Mouse (Mus musculus) macrophage (primary cell): ENCODE data around the gene Gm44965. TPM values are rescaled to one million over a fixed set of nuclear protein-coding genes. Genes with fewer than 3 reads are reported as not detected.

Source experiments
- H3K27ac ChIP-seq: fragments of 350-480 bp; formaldehyde crosslinking; 2 replicates; pipeline ENCODE4 v1.9.0; 2021
- H3K36me3 ChIP-seq: fragments of 350-480 bp; formaldehyde crosslinking; 2 replicates; pipeline ENCODE4 v1.9.0; 2021; ENCODE audit errors: inconsistent target
- H3K4me3 ChIP-seq: fragments of 350-480 bp; formaldehyde crosslinking; 2 replicates; pipeline ENCODE4 v1.9.0; 2021; ENCODE audit errors: inconsistent target
- H3K79me2 ChIP-seq: fragments of 350-480 bp; formaldehyde crosslinking; 2 replicates; pipeline ENCODE4 v1.9.0; 2021; ENCODE audit errors: inconsistent target
- WGBS: methylation state at CpG from one replicate; pipeline ENCODE4 v1.1.7; 2026; ENCODE audit warnings: inconsistent platforms; ENCODE audit not compliant: missing documents; 5-methylcytosine and 5-hydroxymethylcytosine counted together
- polyA plus RNA-seq: library from polyadenylated mRNA; stranded (reverse); fragments of 250-400 nt; gene quantifications from 3 replicates; pipeline ENCODE4 v1.2.4, GENCODE M21; 2018; ENCODE audit warnings: inconsistent platforms

Gm44965 gene
- polyA plus RNA-seq, 1 experiment from 2014 or later: not detected

DNA sequence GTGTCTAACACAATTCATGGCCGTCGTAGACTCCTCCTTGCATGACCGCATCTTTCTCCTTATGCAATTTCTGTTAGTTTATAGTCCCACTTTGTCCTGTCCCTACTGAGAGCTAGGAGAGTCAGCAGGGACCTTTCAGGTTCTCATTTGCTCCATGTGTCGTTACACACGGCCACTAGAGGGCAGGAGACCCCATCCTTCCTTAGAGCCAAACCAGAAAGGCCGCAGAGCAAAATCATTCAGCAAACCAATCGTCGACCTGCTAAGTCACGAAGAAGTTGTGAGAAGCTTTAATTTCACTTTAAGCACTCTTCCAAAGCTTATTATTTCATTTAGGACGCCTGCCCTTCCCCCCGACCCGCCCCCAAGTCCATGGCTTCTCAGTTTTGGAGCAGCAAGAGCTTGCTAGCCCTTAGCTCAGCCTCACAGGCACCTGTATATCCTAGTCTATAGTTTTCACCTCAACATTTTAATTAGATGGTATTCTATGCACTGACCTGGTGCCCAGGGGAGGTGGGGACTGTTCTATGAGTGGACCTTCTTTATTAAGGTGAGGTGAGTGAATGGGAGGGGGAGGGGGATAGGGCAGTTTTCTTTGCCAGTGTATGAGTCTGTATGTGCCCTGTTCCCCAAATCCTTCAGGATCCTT, 52.0 kb downstream of the Gm44965 start:
- Histone ChIP-seq H3K27ac (no peak overlapping the region), H3K4me3 (no peak overlapping the region), H3K79me2 (no peaks in the 10 kb centered on the region), H3K36me3 (no peaks in the 10 kb centered on the region)
- WGBS: 6% methylated on average over 12 of the region's 12 CpGs

DNA sequence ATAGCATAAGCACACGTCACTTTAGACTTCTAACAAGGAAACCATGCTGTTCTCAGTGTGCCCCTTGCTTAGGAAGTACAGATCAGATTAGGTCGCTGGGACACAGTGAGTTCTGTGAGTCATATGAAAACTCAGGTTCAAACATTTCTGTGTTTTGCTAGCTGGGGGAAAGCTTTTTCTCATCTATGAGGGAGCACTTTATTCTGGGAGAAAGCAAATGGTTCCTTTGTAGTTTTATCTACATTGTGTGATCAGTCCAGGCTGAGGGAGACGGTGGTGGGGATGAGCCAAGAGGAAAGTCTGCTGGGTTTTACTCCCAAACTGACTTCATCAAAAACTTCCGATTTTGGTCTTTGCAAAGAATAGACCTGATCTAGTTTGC, 52.6 kb downstream of the Gm44965 start:
- H3K27ac ChIP-seq: no peak overlapping the region
- 91% methylated on average over 4 of the region's 4 CpGs for WGBS
- no peak overlapping the region for H3K4me3 ChIP-seq
- H3K79me2 ChIP-seq: no peaks in the 10 kb centered on the region
- H3K36me3 ChIP-seq: no peaks in the 10 kb centered on the region

DNA sequence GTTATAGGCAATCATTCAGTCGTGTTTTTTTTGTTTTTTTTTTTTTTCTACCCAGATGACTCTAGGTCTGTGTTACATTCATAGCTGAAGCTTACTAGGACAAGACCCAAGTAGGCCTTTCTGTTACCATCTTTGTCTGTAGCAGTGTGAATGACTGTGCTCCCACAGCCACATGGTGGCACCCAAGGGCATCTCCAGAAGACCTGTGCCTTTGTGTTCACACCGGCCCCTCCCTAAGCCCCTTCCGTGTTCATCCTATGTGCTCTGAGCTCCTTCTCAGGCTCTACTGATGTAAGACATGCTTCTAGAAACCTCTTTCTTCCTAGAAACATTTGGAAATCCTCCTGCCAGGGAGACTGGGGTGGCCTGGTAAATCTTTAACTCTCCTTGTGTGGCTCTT, 53.3 kb downstream of the Gm44965 start, which contains the start of gene Gimap8:
TSS of gene Gimap8 (plus strand) at position 240 of the 400 bp plus-strand sequence.
- no peaks in the 10 kb centered on the region for H3K36me3 ChIP-seq
- no peaks in the 10 kb centered on the region for H3K79me2 ChIP-seq
- H3K4me3 ChIP-seq: no peak within 1 kb of the TSS
- WGBS: 14% methylated on average over 3 of the region's 3 CpGs
- no peak within 1 kb of the TSS for H3K27ac ChIP-seq

DNA sequence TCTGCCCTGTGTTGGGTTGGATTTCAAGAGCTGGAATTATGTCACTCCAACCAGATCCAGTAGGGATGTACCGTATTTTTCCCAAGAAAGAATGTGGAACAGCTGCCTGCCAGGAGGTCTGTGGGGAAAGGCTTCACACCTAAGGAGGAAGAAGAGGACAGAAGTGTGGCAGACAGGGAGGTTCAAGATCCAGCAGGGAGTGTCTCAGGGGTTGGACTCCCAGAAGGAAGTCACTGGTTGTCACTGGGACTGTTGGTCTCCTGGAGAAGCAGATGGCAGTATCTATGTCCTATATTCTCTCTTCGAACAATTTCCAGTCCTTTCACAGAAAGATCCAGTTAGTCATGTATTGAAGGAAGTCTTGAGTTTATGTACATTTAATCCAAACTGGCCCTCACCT, 53.9 kb downstream of the Gm44965 start:
- H3K79me2 ChIP-seq: no peaks in the 10 kb centered on the region
- H3K4me3 ChIP-seq: no peak overlapping the region
- no peaks in the 10 kb centered on the region for H3K36me3 ChIP-seq
- 56% methylated on average over 2 of the region's 2 CpGs for WGBS
- no peak overlapping the region for H3K27ac ChIP-seq

DNA sequence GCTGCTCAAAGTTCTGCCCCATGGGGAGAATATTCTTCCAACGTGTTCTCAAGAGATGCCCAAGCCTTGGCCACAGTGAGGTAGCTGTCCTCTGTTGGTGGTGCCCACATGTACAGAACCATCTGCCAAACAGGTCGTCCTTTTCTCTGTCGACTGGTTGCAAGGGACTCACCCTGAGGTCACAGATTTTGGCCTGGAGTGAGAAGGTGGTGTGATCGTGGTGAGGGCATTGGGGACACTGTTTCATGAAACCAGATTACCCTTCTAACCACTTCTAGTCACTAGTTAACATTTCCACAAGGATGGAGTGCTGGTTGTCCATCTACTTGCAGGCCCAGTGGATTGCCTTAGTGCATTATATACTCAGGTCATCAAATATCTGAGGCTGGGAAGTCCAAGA, 55.0 kb downstream of the Gm44965 start:
- Histone ChIP-seq H3K27ac (no peak overlapping the region), H3K79me2 (no peaks in the 10 kb centered on the region), H3K36me3 (no peaks in the 10 kb centered on the region), H3K4me3 (no peak overlapping the region)
- WGBS: 94% methylated on average over 3 of the region's 4 CpGs

DNA sequence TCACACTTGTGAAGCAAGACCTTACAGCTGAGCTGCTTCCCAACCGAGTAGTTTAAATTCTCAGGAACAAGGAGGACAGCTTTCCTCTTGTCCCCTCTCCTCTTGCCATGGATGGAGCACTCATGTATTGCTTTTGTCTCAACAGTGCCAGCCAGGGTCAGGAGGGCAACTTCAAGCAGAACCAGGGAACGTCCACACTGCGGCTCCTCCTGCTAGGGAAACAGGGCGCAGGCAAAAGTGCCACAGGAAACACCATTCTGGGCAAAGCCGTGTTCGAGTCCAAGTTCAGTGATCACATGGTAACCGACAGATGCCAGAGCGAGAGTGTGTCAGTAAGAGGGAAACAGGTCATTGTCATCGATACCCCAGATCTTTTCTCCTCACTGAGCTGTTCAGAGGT, 56.3 kb downstream of the Gm44965 start:
- Histone ChIP-seq H3K27ac (no peak overlapping the region), H3K4me3 (no peak overlapping the region), H3K36me3 (no peaks in the 10 kb centered on the region), H3K79me2 (no peaks in the 10 kb centered on the region)
- WGBS: 91% methylated on average over 7 of the region's 9 CpGs

DNA sequence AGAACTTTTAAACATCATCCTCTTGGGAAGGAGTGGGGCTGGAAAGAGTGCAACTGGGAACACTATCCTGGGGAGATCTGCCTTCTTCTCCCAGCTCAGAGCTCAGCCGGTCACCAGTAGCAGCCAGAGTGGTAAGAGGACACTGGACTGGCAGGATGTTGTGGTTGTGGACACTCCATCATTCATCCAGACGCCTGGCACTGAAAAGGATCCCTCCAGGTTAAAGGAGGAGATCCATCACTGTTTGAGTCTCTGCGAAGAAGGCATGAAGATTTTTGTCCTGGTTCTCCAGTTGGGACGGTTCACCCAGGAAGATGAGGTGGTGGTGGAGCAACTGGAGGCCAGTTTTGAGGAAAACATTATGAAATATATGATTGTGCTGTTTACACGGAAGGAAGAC, 65.0 kb downstream of the Gm44965 start:
- Histone ChIP-seq H3K4me3 (no peak overlapping the region), H3K27ac (no peak overlapping the region), H3K36me3 (no peaks in the 10 kb centered on the region), H3K79me2 (no peaks in the 10 kb centered on the region)
- WGBS: 80% methylated on average over 5 of the region's 5 CpGs

DNA sequence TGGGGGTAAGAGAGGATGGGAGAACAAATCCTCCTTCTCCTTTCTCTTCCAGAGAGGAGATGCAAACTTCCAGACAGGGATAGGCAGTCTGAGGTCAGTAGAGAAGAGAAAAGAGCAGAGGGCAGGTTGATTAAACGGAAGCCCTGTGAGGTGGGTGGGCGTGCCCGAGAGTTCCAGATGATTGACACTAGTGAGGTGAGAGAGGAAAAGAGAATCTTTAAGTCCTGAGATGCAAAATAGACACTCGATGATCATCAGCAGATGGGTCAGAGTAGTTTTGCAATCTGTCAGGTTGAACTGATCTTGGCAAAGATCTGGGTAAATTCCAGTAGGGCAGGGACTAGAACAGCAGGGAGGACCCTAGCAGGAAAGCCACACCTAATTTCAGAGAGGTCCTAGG, 71.0 kb downstream of the Gm44965 start:
- Histone ChIP-seq H3K79me2 (no peaks in the 10 kb centered on the region), H3K27ac (no peak overlapping the region), H3K36me3 (no peaks in the 10 kb centered on the region), H3K4me3 (no peak overlapping the region)
- 77% methylated on average over 4 of the region's 4 CpGs for WGBS

DNA sequence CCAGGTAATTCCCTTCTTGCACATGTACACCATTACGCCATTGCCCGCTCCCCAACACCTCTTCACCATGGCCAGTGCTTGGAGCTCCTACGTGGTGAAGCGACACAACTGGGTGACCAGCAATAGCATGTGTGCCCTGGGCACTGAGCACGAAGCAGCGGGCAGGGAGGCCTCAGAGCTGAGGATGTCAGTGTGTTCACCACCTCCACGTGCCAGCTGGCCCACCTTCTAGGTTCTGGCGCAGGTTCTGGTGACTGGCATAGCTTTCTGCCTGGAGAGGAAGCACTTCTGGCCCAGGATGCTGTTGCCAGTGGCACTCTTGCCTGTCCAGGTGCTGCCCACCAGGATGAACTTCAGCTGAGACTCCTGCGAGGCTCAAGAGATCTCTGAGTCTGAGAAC, 71.7 kb downstream of the Gm44965 start:
- H3K79me2 ChIP-seq: no peaks in the 10 kb centered on the region
- H3K4me3 ChIP-seq: no peak overlapping the region
- no peak overlapping the region for H3K27ac ChIP-seq
- WGBS: 98% methylated on average over 9 of the region's 9 CpGs
- no peaks in the 10 kb centered on the region for H3K36me3 ChIP-seq

DNA sequence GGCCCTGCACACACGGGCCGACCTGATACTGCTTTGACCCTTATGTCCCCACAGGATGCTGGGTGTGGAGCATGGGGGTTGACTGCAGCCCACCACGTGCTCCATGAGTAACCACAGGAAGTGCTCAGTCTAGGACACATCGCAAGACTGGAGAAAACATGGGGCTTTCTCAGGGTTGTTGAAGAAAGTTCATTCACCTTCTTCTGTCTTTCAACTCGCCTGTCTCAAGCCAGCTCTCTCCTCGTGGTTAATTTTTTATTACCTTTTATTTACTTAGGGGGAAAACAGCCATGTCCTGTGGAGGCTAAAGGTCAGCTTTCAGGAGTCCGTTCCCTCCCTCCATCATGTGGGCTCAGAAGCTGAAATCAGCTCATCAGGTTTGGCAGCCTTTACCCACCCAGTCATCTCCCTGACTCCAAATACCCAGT, 72.4 kb downstream of the Gm44965 start:
- Histone ChIP-seq H3K79me2 (no peaks in the 10 kb centered on the region), H3K4me3 (no peak overlapping the region), H3K27ac (no peak overlapping the region), H3K36me3 (no peaks in the 10 kb centered on the region)
- WGBS: 29% methylated on average over 7 of the region's 7 CpGs

DNA sequence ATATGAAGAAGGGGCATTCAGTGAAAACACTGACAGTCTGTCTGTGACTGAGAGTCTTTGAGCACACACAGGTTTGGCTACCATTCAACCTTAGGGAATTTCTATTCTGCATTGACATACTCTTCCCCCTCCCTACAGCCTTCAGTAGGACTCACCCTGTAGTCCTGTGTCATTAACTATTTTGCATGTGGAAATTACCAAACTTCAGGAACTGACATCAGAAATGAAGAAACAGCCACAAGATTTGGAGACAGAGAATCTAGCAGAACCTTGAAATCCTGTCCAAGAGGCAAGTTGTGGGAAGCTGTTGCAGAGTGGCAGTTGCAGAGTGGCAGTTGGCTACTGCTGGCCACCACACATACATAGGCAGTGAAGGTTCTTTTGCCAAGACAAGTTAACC, 74.3 kb downstream of the Gm44965 start:
- H3K4me3 ChIP-seq: no peak overlapping the region
- no peak overlapping the region for H3K27ac ChIP-seq
- no peaks in the 10 kb centered on the region for H3K79me2 ChIP-seq
- H3K36me3 ChIP-seq: no peaks in the 10 kb centered on the region

Other genes starting within 250 kb of the Gm44965 start
- gene Krba1, start 198.4 kb upstream of the Gm44965 start, polyA plus RNA-seq: 0.22 to 0.59 TPM (median 0.28 TPM) in 3 replicates
- gene Zfp467, start 148.1 kb upstream of the Gm44965 start, polyA plus RNA-seq: 13.5 to 23.8 TPM (median 17.5 TPM) in 3 replicates
- not detected in 3 replicates for gene Sspo, start 145.7 kb upstream of the Gm44965 start, polyA plus RNA-seq
- gene Atp6v0e2, start 56.3 kb upstream of the Gm44965 start, polyA plus RNA-seq: 0.20 TPM in 1 of 3 replicates, not detected in the others
- gene Lrrc61, start 39.1 kb upstream of the Gm44965 start, polyA plus RNA-seq: 15.1 to 31.1 TPM (median 17.8 TPM) in 3 replicates
- not detected in 3 replicates for gene Rarres2, start 21.2 kb upstream of the Gm44965 start, polyA plus RNA-seq
- not detected in 3 replicates for gene Gm45021, start 4.3 kb upstream of the Gm44965 start, polyA plus RNA-seq
- 5.1 to 7.5 TPM (median 7.1 TPM) in 3 replicates for gene Repin1, start 58 bp upstream of the Gm44965 start, polyA plus RNA-seq
- gene Zfp775, start 8.1 kb downstream of the Gm44965 start, polyA plus RNA-seq: 1.2 to 1.9 TPM (median 1.3 TPM) in 3 replicates
- 0.04 TPM in 1 of 3 replicates, not detected in the others for gene AI854703, start 32.8 kb downstream of the Gm44965 start, polyA plus RNA-seq
- gene Gimap8, start 53.3 kb downstream of the Gm44965 start, polyA plus RNA-seq: 0.19 TPM in 1 of 3 replicates, not detected in the others
- gene Gimap9, start 82.2 kb downstream of the Gm44965 start, polyA plus RNA-seq: 0.13 to 0.43 TPM in 2 of 3 replicates, not detected in the other
- 0.22 to 1.1 TPM (median 0.44 TPM) in 3 replicates for gene Gimap4, start 90.6 kb downstream of the Gm44965 start, polyA plus RNA-seq
- 0.79 to 2.1 TPM in 2 of 3 replicates, not detected in the other for gene Gimap6, start 114.3 kb downstream of the Gm44965 start, polyA plus RNA-seq
- not detected in 3 replicates for gene Gm28053, start 124.7 kb downstream of the Gm44965 start, polyA plus RNA-seq
- gene Gimap7, start 124.7 kb downstream of the Gm44965 start, polyA plus RNA-seq: 0.37 TPM in 1 of 3 replicates, not detected in the others
- not detected in 3 replicates for gene Gimap1, start 145.1 kb downstream of the Gm44965 start, polyA plus RNA-seq
- gene Gimap5, start 152.3 kb downstream of the Gm44965 start, polyA plus RNA-seq: not detected in 3 replicates
- 0.32 TPM in 1 of 3 replicates, not detected in the others for gene Gimap3, start 176.9 kb downstream of the Gm44965 start, polyA plus RNA-seq
- gene Tmem176a, start 247.0 kb downstream of the Gm44965 start, polyA plus RNA-seq: 11.9 to 62.5 TPM (median 19.0 TPM) in 3 replicates
- gene Tmem176b, start 247.6 kb downstream of the Gm44965 start, polyA plus RNA-seq: 20.8 to 122 TPM (median 51.6 TPM) in 3 replicates